ENCODE assay signal across 28 mouse cellular contexts in genomic region chr16:21999941-22000690, GRCm38 (mm10). TPM values are rescaled to one million over a fixed set of nuclear protein-coding genes. Genes with fewer than 3 reads are reported as not detected.
A peak's percentile ranks its signal among the peaks of the same experiment; 100 is the strongest.
DNase-seq lines count a peak whose midpoint lies in the region; ATAC-seq lines count a peak whose summit lies in the region.
"Had no signal": no experiment of that assay in that cellular context is flagged by ENCODE, and none has a peak within 500 bp of the region (broad histone marks: within the 10 kb centered on the region; RNA-seq: fewer than 3 reads in every experiment).

No protein-coding gene starts in this region.

- whole genome bisulfite sequencing in liver, embryonic 15.5 days (ENCODE audit: insufficient replicate concordance) = 74% methylated on average over 4 of the region's 4 CpGs
- WGBS in liver, embryonic 11.5 days = 79% methylated on average over 4 of the region's 4 CpGs

- H3K27ac ChIP-seq in liver, embryonic 15.5 days (replicated peaks) = 0 out of 2 replicates have a peak overlapping the region, but pooled peaks have one; percentile 8
- H3K27ac ChIP-seq in liver, embryonic 11.5 days (ENCODE audit: low read depth, low read length) = no peak overlapping the region
- H3K27ac ChIP-seq: forebrain, embryonic 13.5 days; gastrocnemius, adult 2 months; heart, embryonic 10.5 days; hindbrain, embryonic 15.5 days; left cerebral cortex, adult 2 months; limb, embryonic 15.5 days; neural tube, embryonic 12.5 days had no signal

- H3K36me3 ChIP-seq in liver, embryonic 15.5 days (replicated peaks) = no peaks in the 10 kb centered on the region
- no peaks in the 10 kb centered on the region for H3K36me3 ChIP-seq in liver, embryonic 11.5 days (ENCODE audit: control insufficient read depth, insufficient read depth, low read length)
- H3K36me3 ChIP-seq: heart, embryonic 10.5 days; hindbrain, embryonic 15.5 days; limb, embryonic 15.5 days; neural tube, embryonic 12.5 days had no signal

- peaks cover 37% of the 10 kb centered on the region for H3K4me1 ChIP-seq in liver, embryonic 15.5 days (replicated peaks)
- peaks cover 26% of the 10 kb centered on the region for H3K4me1 ChIP-seq in liver, embryonic 11.5 days (replicated peaks; ENCODE audit: control insufficient read depth, insufficient read depth, low read length)
- H3K4me1 ChIP-seq: limb, embryonic 15.5 days; neural tube, embryonic 12.5 days had no signal

- no peak overlapping the region for H3K9ac ChIP-seq in liver, embryonic 15.5 days
- H3K9ac ChIP-seq in liver, embryonic 11.5 days (ENCODE audit: low read depth, low read length) = no peak overlapping the region
- H3K9ac ChIP-seq: forebrain, embryonic 13.5 days; hindbrain, embryonic 15.5 days; limb, embryonic 15.5 days; neural tube, embryonic 12.5 days had no signal

- ATAC-seq in liver, embryonic 15.5 days (ENCODE audit: insufficient read depth) = no peak
- ATAC-seq in liver, embryonic 11.5 days (replicated peaks; ENCODE audit: low FRiP score) = no peak
- ATAC-seq in erythroid progenitor cell, adult 5-6 weeks (replicated peaks; ENCODE audit: low FRiP score, poor library complexity, severe bottlenecking) = no peak
- ATAC-seq: forebrain, embryonic 13.5 days had no signal

- no peak overlapping the region for H3K4me2 ChIP-seq in liver, embryonic 15.5 days
- H3K4me2 ChIP-seq in liver, embryonic 11.5 days = no peak overlapping the region
- H3K4me2 ChIP-seq: forebrain, embryonic 13.5 days; hindbrain, embryonic 15.5 days; limb, embryonic 15.5 days; neural tube, embryonic 12.5 days had no signal

- H3K27me3 ChIP-seq in liver, embryonic 15.5 days = peaks cover 12% of the 10 kb centered on the region; the same call in 1 of the 2 replicates
- H3K27me3 ChIP-seq in liver, embryonic 11.5 days (replicated peaks; ENCODE audit: control insufficient read depth, insufficient read depth, low read length) = no peaks in the 10 kb centered on the region
- H3K27me3 ChIP-seq: hindbrain, embryonic 15.5 days; limb, embryonic 15.5 days; neural tube, embryonic 12.5 days had no signal

- peak; percentile 17 for DNase-seq in adrenal gland, postnatal 14 days
- no peak for DNase-seq in adrenal gland, adult 18-20 months (ENCODE audit: low spot score in 2 of 2)
- DNase-seq in liver, embryonic 11.5 days (ENCODE audit: low spot score) = no peak
- peak; percentile 49 for DNase-seq in lung, postnatal 25 days (ENCODE audit: low spot score)
- DNase-seq in thymus, postnatal 36 days = no peak
- DNase-seq: cerebellum, adult 11-12 months; cerebellum, postnatal 10 days; gastrocnemius, adult 2 months; heart, postnatal 4 days; kidney, adult 2 months; kidney, postnatal 10 days; left cerebral cortex, postnatal 4 days; midbrain, embryonic 14.5 days; right cerebral cortex, postnatal 25 days; spleen, adult 18-20 months; thymus, adult 18-20 months; thymus, postnatal 4 days had no signal

- no peaks in the 10 kb centered on the region for H3K9me3 ChIP-seq in liver, embryonic 15.5 days (replicated peaks)
- H3K9me3 ChIP-seq in liver, embryonic 11.5 days (ENCODE audit: control insufficient read depth, low read length) = no peaks in the 10 kb centered on the region
- H3K9me3 ChIP-seq: forebrain, embryonic 13.5 days; heart, embryonic 10.5 days; hindbrain, embryonic 15.5 days; limb, embryonic 15.5 days; neural tube, embryonic 12.5 days had no signal

- H3K4me3 ChIP-seq in liver, embryonic 15.5 days (replicated peaks) = no peak overlapping the region
- no peak overlapping the region for H3K4me3 ChIP-seq in liver, embryonic 11.5 days (ENCODE audit: low read depth, low read length)
- H3K4me3 ChIP-seq: erythroblast, embryonic 14.5 days; forebrain, embryonic 13.5 days; gastrocnemius, adult 2 months; heart, embryonic 10.5 days; hindbrain, embryonic 15.5 days; left cerebral cortex, adult 2 months; limb, embryonic 15.5 days; neural tube, embryonic 12.5 days had no signal

RNA-seq across cellular contexts. Expression of gene Liph, which starts 4.7 kb away (rescaled TPM):
- total RNA-seq in adrenal gland, postnatal 14 days (2021) = 0.63 and 0.75 TPM in 2 replicates
- under 1 TPM; 0.22 to 0.66 TPM for total RNA-seq in adrenal gland, adult 18-20 months (2021)
- 1.2 and 1.6 TPM in 2 replicates for polyA plus RNA-seq in liver, embryonic 15.5 days (2015; fragmentation: Nextera tagmentation; extraction: Ambion mirVana)
- 1.5 and 2.3 TPM in 2 replicates for polyA plus RNA-seq in liver, embryonic 11.5 days (2014; fragmentation: Nextera tagmentation; extraction: Ambion mirVana)
- total RNA-seq in erythroid progenitor cell, adult 5-6 weeks (2015; ENCODE audit: low replicate concordance) = 0.84 TPM in 1 of 2 replicates, not detected in the other
- total RNA-seq in erythroid progenitor cell, adult 5-6 weeks (2017; ENCODE audit: low replicate concordance) = 2.8 and 4.1 TPM in 2 replicates
- total RNA-seq: gastrocnemius, adult 2 months; megakaryocyte-erythroid progenitor cell, adult 5-6 weeks had no signal
- polyA plus RNA-seq: embryonic facial prominence, embryonic 11.5 days had no signal

RNA-seq across cellular contexts. Expression of gene Senp2, which starts 9.2 kb away (rescaled TPM):
- total RNA-seq in adrenal gland, postnatal 14 days (2021) = 45.2 and 47.3 TPM in 2 replicates
- 10 to 100 TPM; 52.9 to 71.5 TPM for total RNA-seq in adrenal gland, adult 18-20 months (2021)
- 32.8 TPM in 2 replicates for polyA plus RNA-seq in liver, embryonic 15.5 days (2015; fragmentation: Nextera tagmentation; extraction: Ambion mirVana)
- polyA plus RNA-seq in liver, embryonic 11.5 days (2014; fragmentation: Nextera tagmentation; extraction: Ambion mirVana) = 65.1 and 70.5 TPM in 2 replicates
- total RNA-seq in erythroid progenitor cell, adult 5-6 weeks (2015; ENCODE audit: low replicate concordance) = 84.3 and 107 TPM in 2 replicates
- total RNA-seq in erythroid progenitor cell, adult 5-6 weeks (2017; ENCODE audit: low replicate concordance) = 114 and 119 TPM in 2 replicates

RNA-seq across cellular contexts. Expression of gene Tmem41a, which starts 52.8 kb away (rescaled TPM):
- total RNA-seq in adrenal gland, postnatal 14 days (2021) = 16.7 and 21.1 TPM in 2 replicates
- total RNA-seq in adrenal gland, adult 18-20 months (2021) = 10 to 100 TPM; 15.5 to 22.7 TPM
- 17.1 and 17.9 TPM in 2 replicates for polyA plus RNA-seq in liver, embryonic 15.5 days (2015; fragmentation: Nextera tagmentation; extraction: Ambion mirVana)
- polyA plus RNA-seq in liver, embryonic 11.5 days (2014; fragmentation: Nextera tagmentation; extraction: Ambion mirVana) = 50.9 and 51.5 TPM in 2 replicates
- 2.1 and 8.6 TPM in 2 replicates for total RNA-seq in erythroid progenitor cell, adult 5-6 weeks (2015; ENCODE audit: low replicate concordance)
- 3.8 and 4.1 TPM in 2 replicates for total RNA-seq in erythroid progenitor cell, adult 5-6 weeks (2017; ENCODE audit: low replicate concordance)

Comparison
In these comparisons a context has a peak if more than half of its experiments do, and no peak if none do; other contexts are left out.
1. DNase-seq: peak in adrenal gland, postnatal 14 days (single experiment) and lung, postnatal 25 days (single experiment); none in adrenal gland, adult 18-20 months (0 of 2), liver, embryonic 11.5 days (single experiment) and thymus, postnatal 36 days (0 of 2).